Mouse (Mus musculus): ENCODE data around the gene Ccdc24. TPM values are rescaled to one million over a fixed set of nuclear protein-coding genes. Genes with fewer than 3 reads are reported as not detected.

Gene Ccdc24
- polyA plus RNA-seq, 1 experiment from 2014 or later, result 0.41 TPM

DNA sequence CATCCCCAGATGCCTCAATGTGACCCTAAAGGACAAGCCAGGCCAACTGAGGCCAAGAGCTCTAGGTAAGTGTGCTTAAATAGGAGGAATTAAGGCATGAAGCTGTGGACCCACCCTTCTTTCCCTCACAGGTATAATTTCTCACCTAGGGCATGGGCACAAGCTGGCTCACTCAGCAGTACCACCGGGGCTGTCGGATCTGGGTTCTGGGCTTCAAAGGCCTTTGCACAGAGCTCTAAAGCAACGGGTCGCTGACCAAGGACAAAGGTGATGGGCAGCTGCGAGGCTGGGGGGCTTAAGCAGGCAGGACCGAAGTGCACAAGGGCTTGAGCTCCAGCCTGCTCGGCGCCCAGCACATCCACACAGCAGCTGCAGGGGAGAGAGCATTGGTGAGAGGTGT, 18.4 kb upstream of the Ccdc24 start:
- WGBS, result 89% methylated on average over 8 of the region's 8 CpGs
- H3K4me3 ChIP-seq (ENCODE audit: low read depth, low read length), result no peak overlapping the region

DNA sequence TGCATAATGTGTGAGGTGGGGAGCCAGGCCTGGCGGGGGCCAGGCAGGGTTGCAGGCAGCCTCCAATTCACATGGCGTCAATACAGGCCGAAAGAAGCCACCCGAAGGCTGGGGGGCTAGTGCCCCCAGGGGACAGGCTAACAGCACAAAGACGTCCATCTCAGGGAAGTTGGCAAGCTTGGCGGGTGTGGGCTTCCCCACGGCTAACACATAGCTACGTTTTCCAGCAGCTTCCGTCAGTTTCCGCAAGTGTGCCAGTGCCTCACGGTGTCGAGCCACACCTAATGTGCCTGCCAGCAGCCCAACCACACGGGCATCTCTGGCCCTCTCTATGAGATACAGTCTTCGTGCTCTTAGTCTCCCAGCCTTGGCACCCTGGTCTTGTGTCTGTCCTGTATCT, 17.7 kb upstream of the Ccdc24 start:
- TF ChIP-seq EP300 (optimal IDR thresholded peaks at IDR 0.05) (no peak), CTCF (IDR thresholded peaks at IDR 0.05; ENCODE audit: low read depth) (no peak)
- Histone ChIP-seq H3K36me3 (ENCODE audit: control insufficient read depth, insufficient read depth, low read length) (peaks cover 3% of the 10 kb centered on the region; the same call in 1 of the 2 replicates), H3K27ac (replicated peaks) (no peak overlapping the region), H3K4me2 (replicated peaks; ENCODE audit: low read depth) (no peak overlapping the region), H3K27me3 (ENCODE audit: control insufficient read depth, insufficient read depth, low read length) (no peaks in the 10 kb centered on the region), H3K4me1 (replicated peaks; ENCODE audit: control insufficient read depth, insufficient read depth) (peaks cover 2% of the 10 kb centered on the region; the same call in 1 of the 2 replicates), H3K9ac (ENCODE audit: low read length) (no peak overlapping the region), H3K4me3 (ENCODE audit: low read depth, low read length) (no peak overlapping the region), H3K9me3 (ENCODE audit: control insufficient read depth, low read length) (no peaks in the 10 kb centered on the region)
- DNase-seq (ENCODE audit: low spot score) (no peak), ATAC-seq (ENCODE audit: low FRiP score, low TSS enrichment) (no peak)
- 92% methylated on average over 14 of the region's 14 CpGs for WGBS

More for the DNA sequence above, 18.4 kb upstream of the Ccdc24 start:
- Histone ChIP-seq H3K36me3 (ENCODE audit: control insufficient read depth, insufficient read depth, low read length) (peaks cover 2% of the 10 kb centered on the region; the same call in 1 of the 2 replicates), H3K4me2 (replicated peaks; ENCODE audit: low read depth) (peak overlapping the region; percentile 96; the same call in 1 of the 2 replicates), H3K4me1 (replicated peaks; ENCODE audit: control insufficient read depth, insufficient read depth) (peaks cover 2% of the 10 kb centered on the region; the same call in 1 of the 2 replicates), H3K27ac (replicated peaks) (no peak overlapping the region), H3K9ac (ENCODE audit: low read length) (no peak overlapping the region), H3K27me3 (ENCODE audit: control insufficient read depth, insufficient read depth, low read length) (no peaks in the 10 kb centered on the region), H3K9me3 (ENCODE audit: control insufficient read depth, low read length) (no peaks in the 10 kb centered on the region)
- TF ChIP-seq CTCF (IDR thresholded peaks at IDR 0.05; ENCODE audit: low read depth) (no peak), EP300 (optimal IDR thresholded peaks at IDR 0.05) (no peak)
- no peak for ATAC-seq (ENCODE audit: low FRiP score, low TSS enrichment)
- no peak for DNase-seq (ENCODE audit: low spot score)

DNA sequence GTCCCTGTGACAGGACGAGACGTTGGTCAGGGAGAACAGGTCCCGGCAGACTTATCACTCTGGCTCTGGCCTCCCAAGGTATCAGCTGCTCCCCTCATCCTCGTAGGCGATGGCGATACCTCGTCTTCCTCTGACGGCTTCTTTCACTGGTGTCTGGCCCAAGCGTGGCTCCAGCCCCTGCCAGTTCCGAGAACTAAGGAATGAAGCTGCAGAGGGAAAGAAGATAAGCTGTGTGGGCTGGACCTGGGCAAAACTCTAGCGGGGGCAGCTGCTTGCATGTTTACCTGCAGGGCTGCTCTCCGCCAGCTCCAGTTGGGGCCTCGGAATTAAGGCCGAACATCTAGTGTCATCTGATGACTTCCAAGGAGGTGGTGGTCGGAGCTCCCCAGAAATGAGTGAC, 17.1 kb upstream of the Ccdc24 start:
- DNase-seq (ENCODE audit: low spot score) (no peak), ATAC-seq (ENCODE audit: low FRiP score, low TSS enrichment) (no peak)
- Histone ChIP-seq H3K4me2 (replicated peaks; ENCODE audit: low read depth) (no peak overlapping the region), H3K9ac (ENCODE audit: low read length) (no peak overlapping the region), H3K27me3 (ENCODE audit: control insufficient read depth, insufficient read depth, low read length) (no peaks in the 10 kb centered on the region), H3K4me3 (ENCODE audit: low read depth, low read length) (no peak overlapping the region), H3K27ac (replicated peaks) (no peak overlapping the region), H3K9me3 (ENCODE audit: control insufficient read depth, low read length) (no peaks in the 10 kb centered on the region), H3K36me3 (ENCODE audit: control insufficient read depth, insufficient read depth, low read length) (0 out of 2 replicates have a peak, but pooled peaks cover 6% of the 10 kb centered on the region), H3K4me1 (replicated peaks; ENCODE audit: control insufficient read depth, insufficient read depth) (peaks cover 2% of the 10 kb centered on the region; the same call in 1 of the 2 replicates)
- TF ChIP-seq EP300 (optimal IDR thresholded peaks at IDR 0.05) (no peak), CTCF (IDR thresholded peaks at IDR 0.05; ENCODE audit: low read depth) (no peak)
- 92% methylated on average over 15 of the region's 15 CpGs for WGBS

DNA sequence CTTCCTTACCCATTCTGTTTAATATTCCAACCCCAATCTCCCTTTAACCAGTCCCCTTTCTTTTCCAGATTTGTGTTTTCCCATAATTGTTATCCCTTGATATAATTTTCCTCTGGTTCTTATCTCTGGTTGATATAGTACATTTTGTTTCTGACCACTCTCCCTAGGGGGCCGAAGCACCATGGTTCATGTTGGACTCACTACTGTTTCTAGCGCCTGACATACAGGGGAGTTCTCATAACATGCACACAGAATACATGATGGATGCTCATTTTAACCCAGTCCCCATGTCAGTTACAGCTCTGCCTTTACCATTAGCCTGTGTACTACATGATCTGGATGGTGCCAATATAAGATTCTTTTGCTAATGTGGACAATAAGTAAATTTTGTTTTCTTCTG, 15.6 kb upstream of the Ccdc24 start:
- H3K9ac ChIP-seq (ENCODE audit: low read length), result no peak overlapping the region; the same call in 1 of the 2 replicates
- H3K4me1 ChIP-seq (replicated peaks; ENCODE audit: control insufficient read depth, insufficient read depth), result peaks cover 11% of the 10 kb centered on the region; the same call in 1 of the 2 replicates
- H3K27ac ChIP-seq (replicated peaks), result no peak overlapping the region
- 68% methylated on average over 2 of the region's 2 CpGs for WGBS
- H3K27me3 ChIP-seq (ENCODE audit: control insufficient read depth, insufficient read depth, low read length), result no peaks in the 10 kb centered on the region
- TF ChIP-seq EP300 (optimal IDR thresholded peaks at IDR 0.05), result no peak
- no peak for TF ChIP-seq CTCF (IDR thresholded peaks at IDR 0.05; ENCODE audit: low read depth)
- 0 out of 2 replicates have a peak, but pooled peaks cover 6% of the 10 kb centered on the region for H3K36me3 ChIP-seq (ENCODE audit: control insufficient read depth, insufficient read depth, low read length)
- no peak for DNase-seq (ENCODE audit: low spot score)
- H3K9me3 ChIP-seq (ENCODE audit: control insufficient read depth, low read length), result no peaks in the 10 kb centered on the region
- H3K4me2 ChIP-seq (replicated peaks; ENCODE audit: low read depth), result no peak overlapping the region
- ATAC-seq (ENCODE audit: low FRiP score, low TSS enrichment), result no peak
- H3K4me3 ChIP-seq (ENCODE audit: low read depth, low read length), result no peak overlapping the region

DNA sequence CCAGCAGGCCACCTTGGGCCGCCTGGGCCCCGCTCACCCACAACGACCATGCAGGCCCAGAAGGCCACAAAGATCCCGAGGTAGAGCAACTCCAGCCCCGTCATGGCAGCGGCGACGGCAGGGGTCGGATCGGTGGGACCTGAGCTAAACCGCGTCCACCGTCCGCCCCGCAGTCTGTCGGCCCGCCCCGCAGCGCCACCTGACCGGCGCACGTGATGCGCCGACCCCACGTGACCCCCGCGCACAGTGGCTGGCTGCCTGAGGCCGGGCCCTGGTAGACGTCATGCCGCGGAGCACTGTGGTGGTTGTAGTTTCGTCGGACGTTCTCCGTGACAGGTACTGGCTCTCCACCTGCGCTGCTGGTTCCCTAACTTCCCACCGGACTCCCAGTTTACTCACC, 14.8 kb upstream of the Ccdc24 start, which contains the start of gene Atp6v0b:
Gene Atp6v0b (minus strand): TSS at position 201 of the 400 bp plus-strand sequence.
- Histone ChIP-seq H3K36me3 (ENCODE audit: control insufficient read depth, insufficient read depth, low read length) (0 out of 2 replicates have a peak, but pooled peaks cover 6% of the 10 kb centered on the region), H3K9ac (ENCODE audit: low read length) (peak within 1 kb of the TSS; percentile 89), H3K4me1 (replicated peaks; ENCODE audit: control insufficient read depth, insufficient read depth) (peaks cover 11% of the 10 kb centered on the region; the same call in 1 of the 2 replicates), H3K4me2 (replicated peaks; ENCODE audit: low read depth) (peak within 1 kb of the TSS; percentile 99), H3K4me3 (ENCODE audit: low read depth, low read length) (peak within 1 kb of the TSS; percentile 95), H3K9me3 (ENCODE audit: control insufficient read depth, low read length) (no peaks in the 10 kb centered on the region), H3K27ac (replicated peaks) (peak within 1 kb of the TSS; percentile 77), H3K27me3 (ENCODE audit: control insufficient read depth, insufficient read depth, low read length) (no peaks in the 10 kb centered on the region)
- ATAC-seq (ENCODE audit: low FRiP score, low TSS enrichment) (peak; percentile 92), DNase-seq (ENCODE audit: low spot score) (peak; percentile 96)
- no peak for TF ChIP-seq CTCF (IDR thresholded peaks at IDR 0.05; ENCODE audit: low read depth)
- no peak for TF ChIP-seq EP300 (optimal IDR thresholded peaks at IDR 0.05)
- under 1% methylated on average over 30 of the region's 37 CpGs for WGBS

DNA sequence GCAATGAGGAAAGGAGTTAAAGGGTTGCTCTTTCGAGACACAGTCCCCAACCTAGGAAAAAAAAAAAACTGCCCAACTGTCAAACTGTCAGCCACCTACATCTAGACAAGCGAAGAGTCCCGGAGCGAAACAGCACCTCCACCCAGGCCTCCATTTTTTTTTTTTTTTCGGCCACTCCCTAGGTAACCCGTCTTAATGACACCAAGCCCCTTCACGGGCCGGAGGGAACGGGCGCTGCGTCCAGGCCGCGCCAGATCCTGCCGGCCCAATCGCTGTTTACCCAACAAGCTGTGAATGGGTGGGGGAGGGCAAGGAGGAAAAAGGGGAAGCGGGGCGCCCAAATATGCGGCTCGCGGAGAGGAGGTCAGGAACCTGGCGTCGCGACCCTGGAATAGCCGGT, 14.3 kb upstream of the Ccdc24 start:
- Histone ChIP-seq H3K4me3 (ENCODE audit: low read depth, low read length) (peak overlapping the region; percentile 95), H3K9ac (ENCODE audit: low read length) (peak overlapping the region; percentile 89), H3K9me3 (ENCODE audit: control insufficient read depth, low read length) (no peaks in the 10 kb centered on the region), H3K27me3 (ENCODE audit: control insufficient read depth, insufficient read depth, low read length) (no peaks in the 10 kb centered on the region), H3K36me3 (ENCODE audit: control insufficient read depth, insufficient read depth, low read length) (0 out of 2 replicates have a peak, but pooled peaks cover 6% of the 10 kb centered on the region), H3K27ac (replicated peaks) (peak overlapping the region; percentile 77), H3K4me1 (replicated peaks; ENCODE audit: control insufficient read depth, insufficient read depth) (peaks cover 11% of the 10 kb centered on the region; the same call in 1 of the 2 replicates), H3K4me2 (replicated peaks; ENCODE audit: low read depth) (peak overlapping the region; percentile 99)
- ATAC-seq (ENCODE audit: low FRiP score, low TSS enrichment) (0 out of 2 replicates have a peak, but pooled peaks have one; percentile 0), DNase-seq (ENCODE audit: low spot score) (peak; percentile 32)
- no peak for TF ChIP-seq EP300 (optimal IDR thresholded peaks at IDR 0.05)
- TF ChIP-seq CTCF (IDR thresholded peaks at IDR 0.05; ENCODE audit: low read depth), result no peak
- under 1% methylated on average over 23 of the region's 24 CpGs for WGBS
